Comparison of ENCODE assay signal across 15 mouse cellular contexts in the genomic region with DNA sequence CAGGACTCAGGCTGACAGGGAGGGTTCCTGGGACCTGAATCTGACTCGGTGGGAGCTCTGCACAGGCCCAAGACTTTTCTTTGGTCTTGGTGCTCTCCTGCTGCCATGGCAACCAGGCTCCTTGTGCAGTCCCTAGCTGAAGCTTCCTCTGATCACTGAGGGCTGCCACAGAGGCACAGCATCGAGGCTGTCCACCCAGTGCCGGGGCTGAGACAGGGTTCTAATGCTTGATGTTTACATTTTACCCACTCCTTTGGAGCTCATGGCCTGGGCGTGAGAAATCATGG. TPM values are rescaled to one million over a fixed set of nuclear protein-coding genes. Genes with fewer than 3 reads are reported as not detected.
DNase-seq lines count a peak whose midpoint lies in the region; ATAC-seq and TF ChIP-seq lines count a peak whose summit lies in the region.
"Had no signal": no experiment of that assay in that cellular context is flagged by ENCODE, and none has a peak within 500 bp of the region (broad histone marks: within the 10 kb centered on the region; RNA-seq: fewer than 3 reads in every experiment).

No protein-coding gene starts in this region.

- no peak for ATAC-seq in CD4-positive, CD25-positive, alpha-beta regulatory T cell, adult 4 months
- ATAC-seq in intestine, embryonic 16.5 days = no peak
- no peak for ATAC-seq in intestine, embryonic 15.5 days
- no peak for ATAC-seq in hindbrain, embryonic 13.5 days (ENCODE audit: low FRiP score)
- ATAC-seq in midbrain, postnatal 0 days (ENCODE audit: low FRiP score) = no peak
- ATAC-seq in erythroid progenitor cell, adult 5-6 weeks (replicated peaks; ENCODE audit: low FRiP score, poor library complexity, severe bottlenecking) = no peak

- DNase-seq in CD4-positive, CD25-positive, alpha-beta regulatory T cell, adult 2 months (ENCODE audit: low read depth, low spot score) = peak; percentile 52
- no peak for DNase-seq in midbrain, postnatal 0 days (ENCODE audit: low spot score)
- DNase-seq in lung, postnatal 14 days = no peak
- DNase-seq: adrenal gland, postnatal 10 days had no signal

- peak overlapping the region; percentile 45; the same call in 1 of the 2 replicates for H3K9ac ChIP-seq in intestine, embryonic 16.5 days (ENCODE audit: low read depth, low read length)
- no peak overlapping the region for H3K9ac ChIP-seq in intestine, embryonic 15.5 days
- peak overlapping the region; percentile 40; the same call in 1 of the 2 replicates for H3K9ac ChIP-seq in hindbrain, embryonic 13.5 days
- H3K9ac ChIP-seq in midbrain, postnatal 0 days (replicated peaks; ENCODE audit: low read length, poor library complexity, severe bottlenecking) = no peak overlapping the region
- H3K9ac ChIP-seq: kidney, embryonic 15.5 days had no signal

- peak overlapping the region; percentile 51 for H3K27ac ChIP-seq in intestine, embryonic 16.5 days (ENCODE audit: low read length)
- no peak overlapping the region for H3K27ac ChIP-seq in intestine, embryonic 15.5 days
- H3K27ac ChIP-seq in hindbrain, embryonic 13.5 days = peak overlapping the region; percentile 58
- peak overlapping the region; percentile 55; the same call in 1 of the 2 replicates for H3K27ac ChIP-seq in midbrain, postnatal 0 days (ENCODE audit: low read depth, low read length)

- no peaks in the 10 kb centered on the region for H3K9me3 ChIP-seq in intestine, embryonic 16.5 days (ENCODE audit: control insufficient read depth, low read length)
- H3K9me3 ChIP-seq in intestine, embryonic 15.5 days = no peaks in the 10 kb centered on the region
- H3K9me3 ChIP-seq in hindbrain, embryonic 13.5 days = no peaks in the 10 kb centered on the region
- no peaks in the 10 kb centered on the region for H3K9me3 ChIP-seq in midbrain, postnatal 0 days (ENCODE audit: low read length)
- H3K9me3 ChIP-seq: kidney, embryonic 15.5 days had no signal

- H3K27me3 ChIP-seq in intestine, embryonic 16.5 days (replicated peaks; ENCODE audit: control insufficient read depth, insufficient read depth, low read length) = no peaks in the 10 kb centered on the region
- H3K27me3 ChIP-seq in intestine, embryonic 15.5 days (replicated peaks) = no peaks in the 10 kb centered on the region
- H3K27me3 ChIP-seq in hindbrain, embryonic 13.5 days = no peaks in the 10 kb centered on the region
- H3K27me3 ChIP-seq in midbrain, postnatal 0 days (ENCODE audit: insufficient read depth, low read length) = no peaks in the 10 kb centered on the region
- H3K27me3 ChIP-seq: kidney, embryonic 15.5 days had no signal

- no peak overlapping the region for H3K4me3 ChIP-seq in intestine, embryonic 16.5 days (ENCODE audit: low read length)
- H3K4me3 ChIP-seq in intestine, embryonic 15.5 days (replicated peaks) = no peak overlapping the region
- H3K4me3 ChIP-seq in hindbrain, embryonic 13.5 days = no peak overlapping the region
- no peak overlapping the region for H3K4me3 ChIP-seq in midbrain, postnatal 0 days (ENCODE audit: low read depth, low read length)
- H3K4me3 ChIP-seq: kidney, embryonic 15.5 days had no signal

- peaks cover 81% of the 10 kb centered on the region for H3K4me1 ChIP-seq in intestine, embryonic 16.5 days (ENCODE audit: control insufficient read depth, insufficient read depth, low read length)
- H3K4me1 ChIP-seq in intestine, embryonic 15.5 days (replicated peaks) = peaks cover 79% of the 10 kb centered on the region
- peaks cover 89% of the 10 kb centered on the region for H3K4me1 ChIP-seq in hindbrain, embryonic 13.5 days (replicated peaks)
- H3K4me1 ChIP-seq in midbrain, postnatal 0 days (ENCODE audit: insufficient read depth, low read length) = peaks cover 54% of the 10 kb centered on the region

- no peak for TF ChIP-seq CTCF in midbrain, postnatal 0 days (IDR thresholded peaks at IDR 0.05)

- 48% methylated on average over 4 of the region's 4 CpGs for WGBS in intestine, embryonic 16.5 days
- WGBS in intestine, embryonic 15.5 days = 45% methylated on average over 4 of the region's 4 CpGs
- WGBS in hindbrain, embryonic 13.5 days = 26% methylated on average over 4 of the region's 4 CpGs
- 10% methylated on average over 4 of the region's 4 CpGs for WGBS in midbrain, postnatal 0 days

- no peak overlapping the region for H3K4me2 ChIP-seq in intestine, embryonic 16.5 days (ENCODE audit: low read depth, low read length)
- H3K4me2 ChIP-seq in intestine, embryonic 15.5 days (replicated peaks) = no peak overlapping the region
- peak overlapping the region; percentile 4; the same call in 1 of the 2 replicates for H3K4me2 ChIP-seq in hindbrain, embryonic 13.5 days
- H3K4me2 ChIP-seq in midbrain, postnatal 0 days (ENCODE audit: low read depth, low read length, poor library complexity, severe bottlenecking) = peak overlapping the region; percentile 20; the same call in 1 of the 2 replicates
- H3K4me2 ChIP-seq: kidney, embryonic 15.5 days had no signal

- no peaks in the 10 kb centered on the region for H3K36me3 ChIP-seq in intestine, embryonic 16.5 days (ENCODE audit: control insufficient read depth, insufficient read depth, low read length)
- peaks cover 6% of the 10 kb centered on the region; the same call in 1 of the 2 replicates for H3K36me3 ChIP-seq in intestine, embryonic 15.5 days
- peaks cover 24% of the 10 kb centered on the region for H3K36me3 ChIP-seq in hindbrain, embryonic 13.5 days
- H3K36me3 ChIP-seq in midbrain, postnatal 0 days (ENCODE audit: insufficient read depth, low read length) = peaks cover 10% of the 10 kb centered on the region

RNA-seq across cellular contexts. Expression of gene Ralgds, which starts 24.7 kb away (rescaled TPM):
- polyA plus RNA-seq in CD4-positive, CD25-positive, alpha-beta regulatory T cell, adult 4 months (2017; shearing (Covaris generic)) = 1 to 10 TPM; 4.3 to 8.8 TPM
- 19.1 and 21.5 TPM in 2 replicates for polyA plus RNA-seq in intestine, embryonic 16.5 days (2015; fragmentation: Nextera tagmentation; extraction: Ambion mirVana)
- polyA plus RNA-seq in intestine, embryonic 15.5 days (2015; fragmentation: Nextera tagmentation; extraction: Ambion mirVana) = 27.9 and 28.3 TPM in 2 replicates
- polyA plus RNA-seq in hindbrain, embryonic 13.5 days (2015; fragmentation: Nextera tagmentation; extraction: Ambion mirVana) = 78.9 and 87.9 TPM in 2 replicates
- total RNA-seq in midbrain, postnatal 0 days (2014; rRNA removed) = 212 and 292 TPM in 2 replicates
- 82.1 and 84.6 TPM in 2 replicates for polyA plus RNA-seq in midbrain, postnatal 0 days (2015; fragmentation: Nextera tagmentation; extraction: Ambion mirVana)
- 0.36 and 0.84 TPM in 2 replicates for total RNA-seq in erythroid progenitor cell, adult 5-6 weeks (2015; ENCODE audit: low replicate concordance)
- 0.90 and 0.98 TPM in 2 replicates for total RNA-seq in erythroid progenitor cell, adult 5-6 weeks (2017; ENCODE audit: low replicate concordance)

RNA-seq across cellular contexts. Expression of gene Cel, which starts 25.6 kb away (rescaled TPM):
- not detected for polyA plus RNA-seq in CD4-positive, CD25-positive, alpha-beta regulatory T cell, adult 4 months (2017; shearing (Covaris generic))
- polyA plus RNA-seq in intestine, embryonic 16.5 days (2015; fragmentation: Nextera tagmentation; extraction: Ambion mirVana) = 383 and 542 TPM in 2 replicates
- 159 and 428 TPM in 2 replicates for polyA plus RNA-seq in intestine, embryonic 15.5 days (2015; fragmentation: Nextera tagmentation; extraction: Ambion mirVana)
- 0.08 and 0.13 TPM in 2 replicates for polyA plus RNA-seq in hindbrain, embryonic 13.5 days (2015; fragmentation: Nextera tagmentation; extraction: Ambion mirVana)
- total RNA-seq in midbrain, postnatal 0 days (2014; rRNA removed) = not detected in 2 replicates
- not detected in 2 replicates for polyA plus RNA-seq in midbrain, postnatal 0 days (2015; fragmentation: Nextera tagmentation; extraction: Ambion mirVana)
- total RNA-seq in erythroid progenitor cell, adult 5-6 weeks (2015; ENCODE audit: low replicate concordance) = not detected in 2 replicates
- not detected in 2 replicates for total RNA-seq in erythroid progenitor cell, adult 5-6 weeks (2017; ENCODE audit: low replicate concordance)
- total RNA-seq: left cerebral cortex, adult 18-20 months; megakaryocyte, adult 5-6 weeks; MEL; neutrophil, adult 5-6 weeks had no signal
- polyA plus RNA-seq: embryonic facial prominence, embryonic 11.5 days had no signal

RNA-seq across cellular contexts. Expression of gene Gm10134, which starts 31.7 kb away (rescaled TPM):
- not detected for polyA plus RNA-seq in CD4-positive, CD25-positive, alpha-beta regulatory T cell, adult 4 months (2017; shearing (Covaris generic))
- 7.4 and 10.3 TPM in 2 replicates for polyA plus RNA-seq in intestine, embryonic 16.5 days (2015; fragmentation: Nextera tagmentation; extraction: Ambion mirVana)
- 11.8 and 11.9 TPM in 2 replicates for polyA plus RNA-seq in intestine, embryonic 15.5 days (2015; fragmentation: Nextera tagmentation; extraction: Ambion mirVana)
- polyA plus RNA-seq in hindbrain, embryonic 13.5 days (2015; fragmentation: Nextera tagmentation; extraction: Ambion mirVana) = 2.1 and 3.6 TPM in 2 replicates
- not detected in 2 replicates for total RNA-seq in midbrain, postnatal 0 days (2014; rRNA removed)
- 3.6 and 4.0 TPM in 2 replicates for polyA plus RNA-seq in midbrain, postnatal 0 days (2015; fragmentation: Nextera tagmentation; extraction: Ambion mirVana)
- not detected in 2 replicates for total RNA-seq in erythroid progenitor cell, adult 5-6 weeks (2015; ENCODE audit: low replicate concordance)
- not detected in 2 replicates for total RNA-seq in erythroid progenitor cell, adult 5-6 weeks (2017; ENCODE audit: low replicate concordance)
- total RNA-seq: megakaryocyte, adult 5-6 weeks; MEL; neutrophil, adult 5-6 weeks had no signal
- polyA plus RNA-seq: embryonic facial prominence, embryonic 11.5 days had no signal

RNA-seq across cellular contexts. Expression of gene Gbgt1, which starts 40.9 kb away (rescaled TPM):
- polyA plus RNA-seq in CD4-positive, CD25-positive, alpha-beta regulatory T cell, adult 4 months (2017; shearing (Covaris generic)) = not detected
- polyA plus RNA-seq in intestine, embryonic 16.5 days (2015; fragmentation: Nextera tagmentation; extraction: Ambion mirVana) = 4.4 and 4.6 TPM in 2 replicates
- 3.7 and 4.0 TPM in 2 replicates for polyA plus RNA-seq in intestine, embryonic 15.5 days (2015; fragmentation: Nextera tagmentation; extraction: Ambion mirVana)
- polyA plus RNA-seq in hindbrain, embryonic 13.5 days (2015; fragmentation: Nextera tagmentation; extraction: Ambion mirVana) = 0.52 and 1.0 TPM in 2 replicates
- total RNA-seq in midbrain, postnatal 0 days (2014; rRNA removed) = 3.3 and 5.4 TPM in 2 replicates
- 0.75 and 0.81 TPM in 2 replicates for polyA plus RNA-seq in midbrain, postnatal 0 days (2015; fragmentation: Nextera tagmentation; extraction: Ambion mirVana)
- 2.9 TPM in 1 of 2 replicates, not detected in the other for total RNA-seq in erythroid progenitor cell, adult 5-6 weeks (2015; ENCODE audit: low replicate concordance)
- total RNA-seq in erythroid progenitor cell, adult 5-6 weeks (2017; ENCODE audit: low replicate concordance) = 0.39 and 4.9 TPM in 2 replicates
- total RNA-seq: MEL; neutrophil, adult 5-6 weeks had no signal
- polyA plus RNA-seq: embryonic facial prominence, embryonic 11.5 days had no signal

RNA-seq across cellular contexts. Expression of gene Gtf3c5, which starts 46.0 kb away (rescaled TPM):
- 10 to 100 TPM; 18.5 to 27.0 TPM for polyA plus RNA-seq in CD4-positive, CD25-positive, alpha-beta regulatory T cell, adult 4 months (2017; shearing (Covaris generic))
- polyA plus RNA-seq in intestine, embryonic 16.5 days (2015; fragmentation: Nextera tagmentation; extraction: Ambion mirVana) = 27.5 and 32.2 TPM in 2 replicates
- polyA plus RNA-seq in intestine, embryonic 15.5 days (2015; fragmentation: Nextera tagmentation; extraction: Ambion mirVana) = 31.8 and 33.8 TPM in 2 replicates
- 40.8 and 46.8 TPM in 2 replicates for polyA plus RNA-seq in hindbrain, embryonic 13.5 days (2015; fragmentation: Nextera tagmentation; extraction: Ambion mirVana)
- 23.3 and 26.7 TPM in 2 replicates for total RNA-seq in midbrain, postnatal 0 days (2014; rRNA removed)
- 29.3 and 33.5 TPM in 2 replicates for polyA plus RNA-seq in midbrain, postnatal 0 days (2015; fragmentation: Nextera tagmentation; extraction: Ambion mirVana)
- 17.2 and 22.3 TPM in 2 replicates for total RNA-seq in erythroid progenitor cell, adult 5-6 weeks (2015; ENCODE audit: low replicate concordance)
- total RNA-seq in erythroid progenitor cell, adult 5-6 weeks (2017; ENCODE audit: low replicate concordance) = 11.0 and 15.3 TPM in 2 replicates

Comparison
In these comparisons a context has a peak if more than half of its experiments do, and no peak if none do; other contexts are left out.
1. H3K9ac ChIP-seq: peak in intestine, embryonic 16.5 days (single experiment) and hindbrain, embryonic 13.5 days (single experiment); none in intestine, embryonic 15.5 days (single experiment) and midbrain, postnatal 0 days (single experiment).
2. H3K4me2 ChIP-seq: peak in hindbrain, embryonic 13.5 days (single experiment) and midbrain, postnatal 0 days (single experiment); none in intestine, embryonic 16.5 days (single experiment) and intestine, embryonic 15.5 days (single experiment).
3. RNA of gene Cel, which starts 25.6 kb away (polyA plus RNA-seq): 383 to 542 TPM in intestine, embryonic 16.5 days and 159 to 428 TPM in intestine, embryonic 15.5 days; 0.08 to 0.13 TPM in hindbrain, embryonic 13.5 days, not detected in CD4-positive, CD25-positive, alpha-beta regulatory T cell, adult 4 months and not detected in midbrain, postnatal 0 days; every median in the first group is over 100 times any median in the second.